Mouse (Mus musculus) ES-E14 (cell line): Measurements from ENCODE around the gene Thada.

Experiments used
- CHD2 ChIP-seq: IDR thresholded peaks from 2 replicates; pipeline ENCODE4 v1.6.1; 2014; ENCODE audit warnings: mild to moderate bottlenecking, low read depth, low read length, inconsistent platforms
- HCFC1 ChIP-seq: IDR thresholded peaks from 2 replicates; pipeline ENCODE4 v1.6.1; 2012; ENCODE audit warnings: low read length, inconsistent platforms, borderline replicate concordance; ENCODE audit not compliant: insufficient read depth
- MAFK ChIP-seq: IDR thresholded peaks from 2 replicates; pipeline ENCODE4 v1.6.1; 2014; ENCODE audit warnings: mild to moderate bottlenecking, low read depth, low read length, inconsistent platforms; ENCODE audit not compliant: insufficient read depth
- ZC3H11A ChIP-seq: IDR thresholded peaks from 2 replicates; pipeline ENCODE4 v1.6.1; 2012; ENCODE audit warnings: low read depth, mild to moderate bottlenecking, inconsistent platforms, low read length, borderline replicate concordance
- ZNF384 ChIP-seq: IDR thresholded peaks from 2 replicates; pipeline ENCODE4 v1.6.1; 2012; ENCODE audit warnings: low read depth, low read length, inconsistent platforms

GRCm38 (mm10) chr17:84330506-84330905 lies 135.5 kb downstream of the Thada start:
- TF ChIP-seq CHD2 (no peak), ZNF384 (no peak), HCFC1 (no peak), MAFK (no peak), ZC3H11A (no peak)
